Mouse (Mus musculus) heart, embryonic 13.5 days (tissue): ENCODE measurements around the gene Mtus2. TPM values are rescaled to one million over a fixed set of nuclear protein-coding genes. Genes with fewer than 3 reads are reported as not detected.

Source experiments
- ATAC-seq: fragments of 200-750 bp; cut with Nextera tagmentation; 2 replicates; pipeline ENCODE4 v1.8.0; 2017; ENCODE audit warnings: moderate TSS enrichment; ENCODE audit not compliant: insufficient number of reproducible peaks, low FRiP score, low TSS enrichment; ENCODE audit errors: extremely low read depth
- H3K27ac ChIP-seq: fragments of 300-500 bp; sonication (generic); replicated peaks from 2 replicates; pipeline ENCODE4 v1.5.1; 2015; ENCODE audit warnings: moderate library complexity, mild to moderate bottlenecking, inconsistent platforms
- H3K27me3 ChIP-seq: fragments of 300-500 bp; sonication (generic); replicated peaks from 2 replicates; pipeline ENCODE4 v1.6.1; 2015; ENCODE audit warnings: mild to moderate bottlenecking, inconsistent platforms
- H3K36me3 ChIP-seq: fragments of 300-500 bp; sonication (generic); 2 replicates; pipeline ENCODE4 v1.6.1; 2015; ENCODE audit warnings: mild to moderate bottlenecking, inconsistent platforms
- H3K4me1 ChIP-seq: fragments of 300-500 bp; sonication (generic); 2 replicates; pipeline ENCODE4 v1.6.1; 2015; ENCODE audit warnings: inconsistent platforms
- H3K4me2 ChIP-seq: fragments of 300-500 bp; sonication (generic); 2 replicates; pipeline ENCODE4 v1.6.1; 2015; ENCODE audit warnings: inconsistent platforms, mild to moderate bottlenecking, moderate library complexity
- H3K4me3 ChIP-seq: fragments of 300-500 bp; sonication (generic); 2 replicates; pipeline ENCODE4 v1.5.1; 2015; ENCODE audit warnings: moderate library complexity, mild to moderate bottlenecking, inconsistent platforms
- H3K9ac ChIP-seq: fragments of 300-500 bp; sonication (generic); 2 replicates; pipeline ENCODE4 v1.6.1; 2015; ENCODE audit warnings: inconsistent platforms, mild to moderate bottlenecking, moderate library complexity
- H3K9me3 ChIP-seq: fragments of 300-500 bp; sonication (generic); 2 replicates; pipeline ENCODE4 v1.6.1; 2016; ENCODE audit warnings: inconsistent platforms
- WGBS: fragments of 180-500 bp; shearing (Covaris S2); methylation state at CpG from one replicate; pipeline ENCODE4 v1.1.7; 2015; ENCODE audit warnings: mixed read lengths; 5-methylcytosine and 5-hydroxymethylcytosine counted together
- polyA plus RNA-seq: library from polyadenylated mRNA; unstranded; fragments of >200 nt; fragmentation: Nextera tagmentation; extraction: Ambion mirVana; gene quantifications from 2 replicates; pipeline ENCODE4 v1.2.1, GENCODE M21; 2015

Mtus2 gene
- polyA plus RNA-seq, 1 experiment from 2014 or later: 102 TPM

DNA sequence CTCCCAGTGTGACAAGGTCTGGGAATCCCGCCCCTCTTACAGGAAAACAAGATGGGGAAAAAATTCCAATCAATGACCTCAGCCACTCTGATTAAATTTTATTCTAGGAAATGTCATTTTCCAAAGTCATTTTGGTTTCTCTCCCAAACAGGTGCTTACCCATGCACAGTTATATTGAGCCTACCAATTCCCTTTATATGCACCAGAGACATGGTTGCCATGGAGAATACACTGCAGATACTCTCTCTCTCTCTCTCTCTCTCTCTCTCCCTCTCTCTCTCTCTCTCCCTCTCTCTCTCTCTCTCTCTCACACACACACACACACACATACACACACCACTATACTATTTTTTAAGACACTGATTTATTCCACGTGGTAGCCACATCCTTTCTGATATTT lies 326.1 kb downstream of the Mtus2 start:
- WGBS: 74% methylated on average over 2 of the region's 2 CpGs
- H3K36me3 ChIP-seq: peaks cover 88% of the 10 kb centered on the region
- no peak for ATAC-seq
- no peak overlapping the region for H3K4me2 ChIP-seq
- H3K27ac ChIP-seq: no peak overlapping the region
- H3K9ac ChIP-seq: no peak overlapping the region
- H3K27me3 ChIP-seq: no peaks in the 10 kb centered on the region
- peaks cover 21% of the 10 kb centered on the region for H3K4me1 ChIP-seq
- no peak overlapping the region for H3K4me3 ChIP-seq
- no peaks in the 10 kb centered on the region for H3K9me3 ChIP-seq

DNA sequence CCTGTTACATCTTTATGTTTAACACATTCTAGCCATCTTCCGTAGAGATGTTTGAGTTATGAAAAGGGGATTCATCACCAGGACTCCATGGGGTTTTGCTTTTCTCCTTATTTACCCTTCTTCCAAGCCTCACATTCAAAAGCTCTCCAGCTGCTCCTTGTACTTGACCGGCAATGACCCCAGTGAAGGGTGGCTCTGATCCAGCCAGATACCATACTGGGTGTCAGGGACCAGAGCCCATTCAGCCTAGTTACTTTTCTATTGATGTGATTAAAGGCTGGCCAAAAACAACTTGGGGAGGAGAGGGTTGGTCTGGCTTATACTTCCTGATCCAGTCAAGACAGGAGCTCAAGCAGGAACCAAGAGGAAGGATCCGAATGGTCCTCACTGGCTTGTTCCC lies 326.5 kb downstream of the Mtus2 start:
- no peak overlapping the region for H3K4me2 ChIP-seq
- 76% methylated on average over 3 of the region's 3 CpGs for WGBS

DNA sequence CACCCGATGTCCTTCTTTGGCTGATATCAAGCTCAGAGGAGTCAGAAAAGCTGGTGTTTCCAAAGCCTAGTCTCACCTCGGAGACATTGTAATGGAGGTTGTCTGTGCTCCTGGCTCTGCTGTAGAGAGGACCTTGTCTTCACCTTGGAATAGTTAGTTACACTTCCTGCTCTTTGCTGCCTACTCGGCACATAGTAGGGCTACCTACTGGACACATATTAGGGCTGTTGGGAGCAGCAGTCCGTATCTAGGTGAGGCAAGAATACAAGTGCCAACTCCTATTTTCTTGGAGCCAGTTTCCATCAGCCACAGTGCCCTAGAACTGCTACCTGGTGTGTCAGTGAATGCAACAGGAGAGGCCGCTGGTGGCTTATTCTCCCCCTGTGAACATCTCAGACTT lies 330.4 kb downstream of the Mtus2 start:
- peaks cover 4% of the 10 kb centered on the region; the same call in 1 of the 2 replicates for H3K4me1 ChIP-seq
- H3K9me3 ChIP-seq: 0 out of 2 replicates have a peak, but pooled peaks cover 15% of the 10 kb centered on the region
- no peak overlapping the region for H3K4me2 ChIP-seq
- no peak overlapping the region for H3K27ac ChIP-seq
- no peaks in the 10 kb centered on the region for H3K27me3 ChIP-seq
- ATAC-seq: no peak
- 85% methylated on average over 5 of the region's 5 CpGs for WGBS
- no peak overlapping the region for H3K9ac ChIP-seq
- H3K36me3 ChIP-seq: peaks cover 86% of the 10 kb centered on the region
- no peak overlapping the region for H3K4me3 ChIP-seq

More for the DNA sequence above, 326.5 kb downstream of the Mtus2 start:
- no peak for ATAC-seq
- Histone ChIP-seq H3K9ac (no peak overlapping the region), H3K4me3 (no peak overlapping the region), H3K4me1 (peaks cover 21% of the 10 kb centered on the region), H3K36me3 (peaks cover 87% of the 10 kb centered on the region), H3K27me3 (no peaks in the 10 kb centered on the region), H3K9me3 (no peaks in the 10 kb centered on the region), H3K27ac (no peak overlapping the region)

DNA sequence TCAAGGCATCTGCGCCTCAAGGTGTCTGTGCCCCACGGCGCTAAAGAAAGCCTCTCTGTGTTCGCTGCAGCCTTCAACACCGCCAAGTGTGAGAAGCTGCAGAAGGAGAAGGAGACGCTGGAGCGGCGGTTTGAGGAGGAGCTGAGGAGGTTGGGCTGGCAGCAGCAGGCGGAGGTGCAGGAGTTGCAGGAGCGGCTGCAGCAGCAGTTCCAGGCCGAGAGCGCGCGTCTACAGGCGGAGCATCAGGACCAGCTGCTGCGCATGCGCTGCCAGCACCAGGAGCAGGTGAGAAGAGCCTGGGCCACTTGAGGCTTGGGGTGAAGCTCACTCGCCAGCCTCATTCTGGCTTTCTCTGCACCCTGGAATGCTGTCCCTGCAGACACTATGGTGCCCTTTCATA lies 331.7 kb downstream of the Mtus2 start:
- ATAC-seq: no peak
- 57% methylated on average over 18 of the region's 18 CpGs for WGBS

DNA sequence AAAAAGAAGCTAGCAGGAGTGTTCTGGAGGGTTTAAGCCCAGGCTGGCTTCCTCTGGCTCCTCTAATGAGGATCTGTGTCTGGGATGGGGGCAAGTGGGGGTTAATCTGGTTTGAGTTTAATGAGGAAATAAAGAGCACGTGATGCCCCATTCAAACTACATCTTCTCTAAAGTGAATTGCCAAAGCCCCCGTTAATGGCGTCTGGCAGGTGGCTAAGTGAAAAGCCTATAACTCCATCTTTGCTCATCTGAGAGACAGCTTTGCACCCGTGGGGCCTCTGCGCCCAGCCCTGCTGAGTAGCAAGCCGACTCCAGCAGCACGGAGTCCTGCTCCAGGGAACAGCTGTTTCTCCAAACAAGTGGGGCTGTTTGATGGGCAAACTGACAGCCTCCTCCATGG lies 332.8 kb downstream of the Mtus2 start:
- Histone ChIP-seq H3K36me3 (peaks cover 91% of the 10 kb centered on the region), H3K27ac (no peak overlapping the region)

More for the DNA sequence above, 331.7 kb downstream of the Mtus2 start:
- peaks cover 89% of the 10 kb centered on the region for H3K36me3 ChIP-seq
- no peak overlapping the region for H3K4me2 ChIP-seq
- no peak overlapping the region for H3K4me3 ChIP-seq
- 0 out of 2 replicates have a peak, but pooled peaks cover 17% of the 10 kb centered on the region for H3K9me3 ChIP-seq
- no peaks in the 10 kb centered on the region for H3K27me3 ChIP-seq
- H3K9ac ChIP-seq: peak overlapping the region; percentile 28; the same call in 1 of the 2 replicates
- peaks cover under 1% of the 10 kb centered on the region; the same call in 1 of the 2 replicates for H3K4me1 ChIP-seq
- H3K27ac ChIP-seq: 0 out of 2 replicates have a peak overlapping the region, but pooled peaks have one; percentile 20

DNA sequence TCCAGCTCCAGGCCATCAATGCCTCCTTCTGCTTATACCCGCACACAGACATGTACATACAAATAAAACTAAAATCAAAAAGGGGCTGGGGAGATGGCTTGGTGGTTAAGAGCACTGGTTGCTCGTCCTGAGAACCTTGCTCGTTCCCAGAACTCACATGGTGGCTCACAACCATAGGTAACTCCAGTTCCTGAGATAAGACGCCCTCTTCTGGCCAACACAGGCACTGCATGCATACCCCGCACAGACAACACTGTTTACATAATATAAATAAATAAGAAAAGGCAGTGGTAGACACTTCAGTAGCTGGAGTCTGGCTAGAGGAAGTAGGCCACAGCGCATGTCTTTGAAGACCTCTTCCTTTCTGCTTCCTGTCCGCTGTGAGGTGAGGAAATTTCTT lies 335.7 kb downstream of the Mtus2 start:
- no peaks in the 10 kb centered on the region for H3K27me3 ChIP-seq
- H3K27ac ChIP-seq: no peak overlapping the region
- no peak overlapping the region for H3K4me3 ChIP-seq
- no peaks in the 10 kb centered on the region for H3K4me1 ChIP-seq
- WGBS: 74% methylated on average over 7 of the region's 7 CpGs
- no peak for ATAC-seq
- no peak overlapping the region for H3K4me2 ChIP-seq
- H3K9ac ChIP-seq: no peak overlapping the region
- H3K36me3 ChIP-seq: peaks cover 96% of the 10 kb centered on the region
- 0 out of 2 replicates have a peak, but pooled peaks cover 17% of the 10 kb centered on the region for H3K9me3 ChIP-seq

More for the DNA sequence above, 332.8 kb downstream of the Mtus2 start:
- H3K4me2 ChIP-seq: no peak overlapping the region
- ATAC-seq: no peak
- no peaks in the 10 kb centered on the region for H3K4me1 ChIP-seq
- H3K9ac ChIP-seq: no peak overlapping the region
- no peak overlapping the region for H3K4me3 ChIP-seq
- H3K27me3 ChIP-seq: no peaks in the 10 kb centered on the region
- H3K9me3 ChIP-seq: 0 out of 2 replicates have a peak, but pooled peaks cover 17% of the 10 kb centered on the region
- 77% methylated on average over 7 of the region's 7 CpGs for WGBS

DNA sequence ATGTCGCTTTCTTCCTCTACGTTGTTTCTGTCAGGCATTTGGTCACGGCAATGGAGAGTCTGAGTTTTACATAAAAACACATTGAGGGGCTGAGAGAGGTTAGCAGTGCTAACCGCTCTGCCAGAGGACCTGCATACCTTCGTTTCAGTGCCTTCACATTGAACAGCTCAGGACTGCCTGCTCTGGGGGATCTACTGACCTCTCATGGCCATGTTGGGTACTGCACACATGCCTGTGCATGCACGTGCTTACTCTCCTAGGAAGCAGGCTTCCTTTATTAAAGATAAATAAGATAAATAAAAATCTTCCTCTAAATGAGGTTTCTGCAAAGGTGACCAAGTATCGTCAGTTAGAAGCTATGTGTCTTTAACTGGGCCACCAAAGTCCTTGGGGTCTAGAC lies 336.2 kb downstream of the Mtus2 start:
- Histone ChIP-seq H3K4me1 (no peaks in the 10 kb centered on the region), H3K9ac (no peak overlapping the region), H3K4me3 (no peak overlapping the region), H3K4me2 (no peak overlapping the region), H3K27ac (no peak overlapping the region), H3K27me3 (no peaks in the 10 kb centered on the region), H3K9me3 (0 out of 2 replicates have a peak, but pooled peaks cover 17% of the 10 kb centered on the region), H3K36me3 (peaks cover 98% of the 10 kb centered on the region)
- 78% methylated on average over 7 of the region's 7 CpGs for WGBS
- ATAC-seq: no peak

DNA sequence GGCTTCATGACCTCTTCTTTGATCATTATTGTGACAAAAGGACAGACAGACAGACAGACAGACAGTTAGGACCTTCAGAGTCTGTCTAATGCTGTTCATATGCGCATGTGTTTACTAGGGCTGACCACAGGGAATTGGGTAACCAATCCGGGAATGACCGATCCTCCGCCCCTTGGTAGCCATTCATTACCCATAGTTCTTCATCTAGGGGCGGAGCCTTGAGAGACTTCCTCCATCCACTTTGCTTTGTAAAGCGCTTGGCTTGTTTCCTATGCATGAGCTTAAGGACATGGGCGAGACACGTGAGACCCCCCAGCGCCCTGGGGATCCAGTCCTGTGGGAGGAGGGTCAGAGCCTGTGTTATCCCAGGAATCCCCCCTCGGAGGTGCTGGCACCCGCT lies 345.8 kb downstream of the Mtus2 start:
- H3K4me1 ChIP-seq: no peaks in the 10 kb centered on the region
- H3K36me3 ChIP-seq: peaks cover 93% of the 10 kb centered on the region
- no peaks in the 10 kb centered on the region for H3K27me3 ChIP-seq
- no peak overlapping the region for H3K4me2 ChIP-seq
- no peak overlapping the region for H3K9ac ChIP-seq
- WGBS: 74% methylated on average over 11 of the region's 11 CpGs
- H3K27ac ChIP-seq: no peak overlapping the region
- no peak; the same call in 1 of the 2 replicates for ATAC-seq
- no peaks in the 10 kb centered on the region for H3K9me3 ChIP-seq
- no peak overlapping the region for H3K4me3 ChIP-seq

DNA sequence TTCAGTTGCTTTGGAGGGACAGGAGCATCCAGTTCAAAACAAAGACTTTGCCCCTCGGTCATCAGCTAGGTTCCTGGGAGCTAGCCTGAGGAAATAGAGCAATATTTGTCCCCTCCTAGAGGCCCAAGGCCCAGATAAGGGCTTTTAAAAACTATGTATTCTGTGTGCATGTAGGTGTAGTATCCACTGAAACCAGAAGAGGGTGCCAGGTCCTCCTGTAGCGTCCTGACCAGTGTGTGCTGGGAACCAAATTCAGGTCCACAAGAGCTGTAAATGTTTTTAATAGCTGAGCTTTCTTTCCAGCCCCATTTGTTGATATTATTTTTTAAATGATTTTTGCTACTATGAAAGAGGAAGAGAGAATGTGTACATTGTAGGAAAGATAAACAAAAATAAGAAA lies 347.0 kb downstream of the Mtus2 start:
- Histone ChIP-seq H3K9me3 (no peaks in the 10 kb centered on the region), H3K4me2 (no peak overlapping the region), H3K27ac (no peak overlapping the region), H3K4me3 (no peak overlapping the region), H3K4me1 (no peaks in the 10 kb centered on the region), H3K36me3 (peaks cover 93% of the 10 kb centered on the region), H3K9ac (no peak overlapping the region), H3K27me3 (no peaks in the 10 kb centered on the region)
- WGBS: 84% methylated on average over 2 of the region's 2 CpGs
- ATAC-seq: no peak

DNA sequence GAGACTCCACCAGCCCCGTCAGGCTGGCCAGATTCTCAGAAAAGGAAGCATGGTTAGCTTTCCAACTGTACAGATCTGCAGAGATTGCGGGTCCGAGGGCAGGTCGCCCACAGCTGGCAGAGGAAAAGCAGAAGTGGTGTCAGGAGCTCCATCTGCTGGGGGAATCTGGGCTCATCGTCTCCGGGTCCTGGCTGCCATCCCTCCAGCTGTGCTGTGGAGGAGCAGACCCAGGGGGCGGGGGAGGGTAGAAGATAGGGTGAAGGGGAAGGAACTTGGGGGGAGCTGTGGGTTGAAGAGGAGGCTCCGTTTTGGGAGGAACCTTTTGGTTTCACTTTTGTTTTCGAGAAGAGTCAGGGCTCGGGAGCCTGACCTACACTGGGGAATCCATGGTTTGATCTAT lies 353.7 kb downstream of the Mtus2 start:
- 61% methylated on average over 10 of the region's 10 CpGs for WGBS
- H3K4me2 ChIP-seq: no peak overlapping the region
- no peaks in the 10 kb centered on the region for H3K4me1 ChIP-seq
- H3K27ac ChIP-seq: no peak overlapping the region
- peaks cover 92% of the 10 kb centered on the region for H3K36me3 ChIP-seq
- no peak overlapping the region for H3K9ac ChIP-seq
- no peaks in the 10 kb centered on the region for H3K9me3 ChIP-seq
- H3K4me3 ChIP-seq: no peak overlapping the region
- no peaks in the 10 kb centered on the region for H3K27me3 ChIP-seq
- no peak for ATAC-seq

DNA sequence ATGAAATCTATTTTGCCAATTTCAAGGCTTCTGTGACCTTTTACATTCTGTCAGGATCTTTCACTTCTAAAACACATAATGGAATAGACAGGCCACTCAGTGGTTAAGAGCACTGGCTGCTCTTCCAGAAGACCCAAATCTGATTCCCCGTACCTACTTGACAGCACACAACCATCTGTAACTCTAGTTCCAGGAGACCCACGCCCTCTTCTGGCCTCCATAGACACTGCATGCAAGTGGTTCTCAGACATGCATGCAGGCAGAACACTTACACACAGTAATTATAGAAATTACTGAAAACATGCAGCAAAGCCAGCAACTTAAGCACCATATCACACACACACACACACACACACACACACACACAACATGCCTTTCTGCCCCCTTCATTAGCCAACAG lies 355.3 kb downstream of the Mtus2 start:
- Histone ChIP-seq H3K27ac (no peak overlapping the region), H3K36me3 (peaks cover 75% of the 10 kb centered on the region), H3K4me1 (no peaks in the 10 kb centered on the region), H3K4me2 (no peak overlapping the region), H3K4me3 (no peak overlapping the region), H3K27me3 (no peaks in the 10 kb centered on the region), H3K9ac (no peak overlapping the region), H3K9me3 (no peaks in the 10 kb centered on the region)
- 49% methylated on average over 2 of the region's 2 CpGs for WGBS
- no peak for ATAC-seq

DNA sequence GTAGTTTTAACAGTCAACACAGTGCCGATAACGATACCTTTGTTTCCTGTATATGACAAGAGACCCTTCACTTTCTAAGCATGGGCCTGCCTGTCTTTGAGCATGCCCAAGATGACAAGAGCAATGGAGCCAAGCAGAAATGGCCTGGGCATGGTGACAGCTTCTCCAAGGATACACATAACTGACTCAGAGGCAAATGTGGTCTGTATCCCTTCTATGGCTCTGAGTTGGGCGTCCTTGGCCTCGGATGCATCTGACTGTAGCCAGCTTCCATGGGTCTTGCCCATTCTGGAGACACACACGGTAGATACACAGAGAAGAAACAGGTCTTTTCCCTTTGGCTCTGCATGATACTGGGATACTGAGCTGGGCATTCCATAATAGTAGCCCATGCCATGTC lies 357.8 kb downstream of the Mtus2 start:
- Histone ChIP-seq H3K4me2 (no peak overlapping the region), H3K9ac (no peak overlapping the region), H3K36me3 (peaks cover 53% of the 10 kb centered on the region), H3K4me3 (no peak overlapping the region), H3K27me3 (no peaks in the 10 kb centered on the region), H3K4me1 (no peaks in the 10 kb centered on the region), H3K27ac (no peak overlapping the region), H3K9me3 (no peaks in the 10 kb centered on the region)
- 86% methylated on average over 5 of the region's 5 CpGs for WGBS
- ATAC-seq: no peak
